Mouse (Mus musculus) activated CD4-positive, CD25-positive, alpha-beta regulatory T cell (primary cell): ENCODE measurements around the gene Trim11. TPM values are rescaled to one million over a fixed set of nuclear protein-coding genes. Genes with fewer than 3 reads are reported as not detected.

ENCODE experiments used
- polyA plus RNA-seq, 2 experiments: library from polyadenylated mRNA; unstranded; fragments of 100-300 nt; shearing (Covaris generic); gene quantifications; one replicate each; pipeline ENCODE4 v1.2.1; 2017

Gene Trim11
- polyA plus RNA-seq, result 10 to 100 TPM; 38.4 to 42.4 TPM

GRCm38 (mm10) chr11:58978027-58978705 is at the start of gene Trim11:
Gene Trim11, plus strand, starts transcription at chr11:58978093.

GRCm38 (mm10) chr11:58938322-58939087 is 39.4 kb upstream of the Trim11 start, which contains the start of gene Rnf187:
Gene Rnf187, minus strand, starts transcription at chr11:58938916.

GRCm38 (mm10) chr11:58948542-58949479 is 29.1 kb upstream of the Trim11 start, which contains the start of gene Hist3h2ba:
Gene Hist3h2ba, plus strand, starts transcription at chr11:58948920.

GRCm38 (mm10) chr11:58954420-58955142 is 23.3 kb upstream of the Trim11 start, which contains the start of the genes Hist3h2a and Trim17:
Gene Hist3h2a, plus strand, starts transcription at chr11:58954685.
Gene Trim17, plus strand, starts transcription at chr11:58954685.

Other genes starting within 250 kb of the Trim11 start
- not detected for gene Olfr317, start 238.9 kb upstream of the Trim11 start, polyA plus RNA-seq
- gene Olfr316, start 225.4 kb upstream of the Trim11 start, polyA plus RNA-seq, result not detected
- gene Olfr315, start 204.9 kb upstream of the Trim11 start, polyA plus RNA-seq, result under 1 TPM in 1 of 2 experiments, not detected in 1; 0.11 TPM
- gene Olfr314, start 195.1 kb upstream of the Trim11 start, polyA plus RNA-seq, result under 1 TPM in 1 of 2 experiments, not detected in 1; 0.20 TPM
- not detected for gene Fam183b, start 176.1 kb upstream of the Trim11 start, polyA plus RNA-seq
- not detected for gene Olfr313, start 163.1 kb upstream of the Trim11 start, polyA plus RNA-seq
- gene Olfr312, start 148.9 kb upstream of the Trim11 start, polyA plus RNA-seq, result under 1 TPM in 1 of 2 experiments, not detected in 1; 0.29 TPM
- not detected for gene Olfr311, start 138.8 kb upstream of the Trim11 start, polyA plus RNA-seq
- gene Gm12258, start 130.9 kb upstream of the Trim11 start, polyA plus RNA-seq, result 10 to 100 TPM in 1 of 2 experiments, 1 to 10 TPM in 1; 5.4 to 11.4 TPM
- gene 2810021J22Rik, start 110.9 kb upstream of the Trim11 start, polyA plus RNA-seq, result 1 to 10 TPM; 5.6 to 7.0 TPM
- gene Zfp39, start 73.9 kb upstream of the Trim11 start, polyA plus RNA-seq, result 10 to 100 TPM in 1 of 2 experiments, 1 to 10 TPM in 1; 8.3 to 11.4 TPM
- gene Btnl10, start 60.2 kb upstream of the Trim11 start, polyA plus RNA-seq, result under 1 TPM; 0.14 to 0.20 TPM
- 100 to 1,000 TPM; 243 to 248 TPM for gene Rnf187, start 39.2 kb upstream of the Trim11 start, polyA plus RNA-seq
- gene Hist3h2ba, start 29.2 kb upstream of the Trim11 start, polyA plus RNA-seq, result 10 to 100 TPM; 14.4 to 22.3 TPM
- gene Hist3h2a, start 23.4 kb upstream of the Trim11 start, polyA plus RNA-seq, result 10 to 100 TPM in 1 of 2 experiments, 1 to 10 TPM in 1; 8.1 to 13.0 TPM
- gene Trim17, start 23.4 kb upstream of the Trim11 start, polyA plus RNA-seq, result under 1 TPM; 0.06 to 0.60 TPM
- under 1 TPM; 0.01 to 0.08 TPM for gene Obscn, start 158.3 kb downstream of the Trim11 start, polyA plus RNA-seq
- gene Iba57, start 185.6 kb downstream of the Trim11 start, polyA plus RNA-seq, result 1 to 10 TPM; 8.4 to 9.3 TPM
- gene Gjc2, start 205.1 kb downstream of the Trim11 start, polyA plus RNA-seq, result not detected
- gene Guk1, start 214.1 kb downstream of the Trim11 start, polyA plus RNA-seq, result 100 to 1,000 TPM in 1 of 2 experiments, 10 to 100 TPM in 1; 64.2 to 103 TPM
- 10 to 100 TPM; 37.4 to 52.8 TPM for gene Mrpl55, start 224.4 kb downstream of the Trim11 start, polyA plus RNA-seq
- 10 to 100 TPM; 30.3 to 44.6 TPM for gene 2310033P09Rik, start 230.2 kb downstream of the Trim11 start, polyA plus RNA-seq